Mouse (Mus musculus): Measurements from ENCODE around the gene Cyp2ab1. TPM values are rescaled to one million over a fixed set of nuclear protein-coding genes. Genes with fewer than 3 reads are reported as not detected.

Gene Cyp2ab1
- polyA plus RNA-seq, 1 experiment from 2014 or later = not detected

DNA sequence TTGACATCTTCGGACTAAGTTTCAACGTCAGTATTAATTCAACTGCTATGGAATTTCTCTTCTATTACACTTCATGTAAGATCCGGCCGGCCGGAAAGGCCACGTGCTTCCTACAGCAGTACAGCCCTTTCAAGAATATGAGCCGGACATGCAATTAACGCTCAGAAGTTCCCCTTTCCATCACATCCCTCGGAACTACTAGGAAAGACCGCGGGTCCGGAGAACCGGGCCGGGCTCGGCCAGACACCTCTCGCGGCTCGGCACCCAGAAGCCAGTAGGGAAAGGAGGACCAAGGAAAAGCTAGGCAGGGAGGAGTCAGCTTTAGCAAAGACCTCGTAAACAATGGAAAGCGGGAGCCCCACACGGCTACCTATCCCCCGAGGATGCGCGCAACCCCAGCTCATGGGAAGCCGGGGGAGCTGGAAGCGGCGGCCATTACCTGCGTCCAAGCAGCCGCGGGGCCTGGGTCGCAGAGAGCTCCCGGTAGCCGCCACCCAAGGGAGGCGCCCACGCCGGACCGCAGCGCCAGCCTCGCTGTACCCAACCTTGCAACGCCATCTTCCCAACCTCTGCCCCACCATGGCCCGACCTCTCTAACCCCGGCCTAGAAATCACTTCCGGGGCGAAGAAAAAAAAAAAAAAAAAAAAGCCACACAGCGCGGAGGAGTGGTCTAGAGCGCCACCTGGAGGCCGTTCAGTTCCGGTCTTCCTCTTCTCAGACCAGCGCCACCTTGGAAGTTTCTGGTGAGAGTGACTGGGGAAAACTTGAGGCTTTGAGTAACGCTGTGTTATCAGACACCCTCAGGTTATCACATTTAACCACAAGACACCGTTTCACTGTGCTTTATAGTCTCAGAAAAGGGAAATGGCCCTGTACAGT is 23.2 kb downstream of the Cyp2ab1 start, which contains the start of gene Parl:
Gene Parl, minus strand, starts transcription at position 618 of the 880 bp plus-strand sequence.
- Histone ChIP-seq H3K27ac (ENCODE audit: low read length) (peak within 1 kb of the TSS; percentile 69; the same call in 1 of the 2 replicates), H3K4me1 (ENCODE audit: control insufficient read depth, insufficient read depth, low read length) (peaks cover 15% of the 10 kb centered on the region), H3K9ac (ENCODE audit: low read depth, low read length) (peak within 1 kb of the TSS; percentile 84), H3K9me3 (replicated peaks; ENCODE audit: control insufficient read depth, low read length, poor library complexity, severe bottlenecking) (no peaks in the 10 kb centered on the region), H3K36me3 (ENCODE audit: control insufficient read depth, insufficient read depth, low read length) (no peaks in the 10 kb centered on the region), H3K4me3 (ENCODE audit: low read depth, low read length) (peak within 1 kb of the TSS; percentile 94), H3K27me3 (ENCODE audit: control insufficient read depth, insufficient read depth, low read depth, low read length) (no peaks in the 10 kb centered on the region), H3K4me2 (ENCODE audit: low read length) (peak within 1 kb of the TSS; percentile 94)
- ATAC-seq = peak; percentile 95
- under 1% methylated on average over 52 of the region's 52 CpGs for WGBS

DNA sequence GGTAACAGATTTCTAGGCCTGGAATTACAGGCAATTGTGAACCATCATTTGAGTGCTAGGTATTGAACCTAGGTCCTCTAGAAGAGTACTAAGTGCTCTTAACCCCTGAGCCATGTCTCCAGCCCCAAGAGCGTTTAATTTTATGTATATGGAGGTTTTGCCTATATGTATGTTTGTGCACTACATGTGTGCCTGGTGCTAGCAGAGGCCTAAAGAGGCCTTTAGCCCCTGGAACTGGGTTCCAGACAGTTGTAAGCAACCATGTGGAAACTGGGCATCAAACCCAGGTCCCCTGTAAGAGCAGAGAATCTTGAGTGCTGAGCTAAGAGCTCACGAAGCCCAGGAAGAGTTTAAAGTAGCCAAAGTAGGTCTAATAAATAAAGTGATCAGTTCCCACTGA is 25.1 kb downstream of the Cyp2ab1 start:
- Histone ChIP-seq H3K9me3 (replicated peaks; ENCODE audit: control insufficient read depth, low read length, poor library complexity, severe bottlenecking) (no peaks in the 10 kb centered on the region), H3K27me3 (ENCODE audit: control insufficient read depth, insufficient read depth, low read depth, low read length) (no peaks in the 10 kb centered on the region), H3K27ac (ENCODE audit: low read length) (no peak overlapping the region), H3K36me3 (ENCODE audit: control insufficient read depth, insufficient read depth, low read length) (peaks cover 4% of the 10 kb centered on the region), H3K9ac (ENCODE audit: low read depth, low read length) (no peak overlapping the region), H3K4me3 (ENCODE audit: low read depth, low read length) (no peak overlapping the region), H3K4me1 (ENCODE audit: control insufficient read depth, insufficient read depth, low read length) (peaks cover 15% of the 10 kb centered on the region), H3K4me2 (ENCODE audit: low read length) (no peak overlapping the region; the same call in 1 of the 2 replicates)
- WGBS = 93% methylated on average over 2 of the region's 2 CpGs
- no peak for ATAC-seq

DNA sequence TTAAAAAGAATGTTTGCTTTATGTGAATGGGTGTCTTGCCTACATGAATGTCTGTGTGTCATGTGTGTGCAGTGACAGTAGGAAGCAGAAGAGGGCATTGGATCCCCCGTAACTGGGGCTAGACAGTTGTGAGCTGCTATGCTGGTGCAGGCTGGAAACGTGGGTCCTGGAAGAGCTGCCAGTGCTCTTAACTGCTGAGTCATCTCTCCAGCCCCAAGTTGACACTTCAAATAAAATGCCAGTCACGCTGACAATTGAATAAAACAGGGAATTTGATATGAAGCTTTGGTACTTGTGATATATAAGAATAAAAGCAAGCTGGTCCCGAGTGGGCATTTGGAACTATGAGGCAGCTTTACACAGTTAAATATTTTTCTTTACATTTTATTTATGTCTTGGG is 45.0 kb downstream of the Cyp2ab1 start:
- no peak overlapping the region for H3K4me2 ChIP-seq (ENCODE audit: low read length)
- no peaks in the 10 kb centered on the region for H3K9me3 ChIP-seq (replicated peaks; ENCODE audit: control insufficient read depth, low read length, poor library complexity, severe bottlenecking)
- no peak for ATAC-seq
- H3K4me3 ChIP-seq (ENCODE audit: low read depth, low read length) = no peak overlapping the region
- WGBS = 84% methylated on average over 4 of the region's 4 CpGs
- no peaks in the 10 kb centered on the region for H3K4me1 ChIP-seq (ENCODE audit: control insufficient read depth, insufficient read depth, low read length)
- H3K36me3 ChIP-seq (ENCODE audit: control insufficient read depth, insufficient read depth, low read length) = peaks cover 21% of the 10 kb centered on the region
- H3K9ac ChIP-seq (ENCODE audit: low read depth, low read length) = no peak overlapping the region
- no peak overlapping the region for H3K27ac ChIP-seq (ENCODE audit: low read length)
- no peaks in the 10 kb centered on the region for H3K27me3 ChIP-seq (ENCODE audit: control insufficient read depth, insufficient read depth, low read depth, low read length)

DNA sequence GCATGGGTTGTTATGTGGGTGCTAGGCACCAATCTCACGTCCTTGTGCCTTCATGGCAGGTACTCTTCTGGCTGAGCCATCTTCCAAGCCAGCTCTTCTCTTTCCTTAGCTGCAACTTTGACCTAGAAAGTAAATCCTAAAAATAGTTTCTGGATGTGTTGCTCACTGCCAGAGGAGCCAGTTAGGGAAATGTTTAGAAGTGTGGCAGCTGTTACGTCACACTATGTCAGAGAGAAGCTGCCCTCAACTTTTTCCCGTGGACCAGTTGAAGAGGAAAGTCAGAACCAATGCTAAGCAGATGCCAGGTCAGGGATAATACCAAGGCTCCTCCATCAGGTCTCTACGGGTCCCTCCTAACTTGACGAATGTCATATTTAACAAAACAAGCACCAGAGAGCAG is 45.8 kb downstream of the Cyp2ab1 start:
- Histone ChIP-seq H3K27me3 (ENCODE audit: control insufficient read depth, insufficient read depth, low read depth, low read length) (no peaks in the 10 kb centered on the region), H3K4me1 (ENCODE audit: control insufficient read depth, insufficient read depth, low read length) (no peaks in the 10 kb centered on the region), H3K36me3 (ENCODE audit: control insufficient read depth, insufficient read depth, low read length) (peaks cover 21% of the 10 kb centered on the region), H3K4me3 (ENCODE audit: low read depth, low read length) (no peak overlapping the region), H3K4me2 (ENCODE audit: low read length) (no peak overlapping the region), H3K9ac (ENCODE audit: low read depth, low read length) (no peak overlapping the region), H3K27ac (ENCODE audit: low read length) (no peak overlapping the region), H3K9me3 (replicated peaks; ENCODE audit: control insufficient read depth, low read length, poor library complexity, severe bottlenecking) (no peaks in the 10 kb centered on the region)
- ATAC-seq = no peak
- 94% methylated on average over 5 of the region's 5 CpGs for WGBS

DNA sequence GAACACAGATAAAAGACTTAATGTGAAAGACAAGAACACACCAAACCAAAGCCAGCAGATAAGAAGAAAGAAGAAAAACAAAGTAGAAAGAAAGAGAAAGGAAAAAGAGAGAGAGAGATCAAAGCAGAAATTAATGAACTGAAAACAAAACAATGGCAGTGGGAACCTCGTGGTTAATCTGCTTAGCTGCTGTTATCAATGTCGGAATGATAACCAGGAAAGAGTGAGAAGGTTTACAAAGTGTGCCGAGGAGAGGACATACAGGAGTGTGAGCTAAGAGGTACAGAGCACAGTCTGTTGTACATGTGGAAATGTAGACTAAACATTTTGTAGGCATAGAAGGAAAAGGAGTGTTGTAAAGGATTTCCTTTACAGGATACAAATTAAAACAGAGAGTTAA is 52.2 kb downstream of the Cyp2ab1 start:
- no peaks in the 10 kb centered on the region for H3K36me3 ChIP-seq (ENCODE audit: control insufficient read depth, insufficient read depth, low read length)
- no peak overlapping the region for H3K9ac ChIP-seq (ENCODE audit: low read depth, low read length)
- no peak overlapping the region for H3K27ac ChIP-seq (ENCODE audit: low read length)
- 13% methylated on average over 3 of the region's 3 CpGs for WGBS
- H3K4me1 ChIP-seq (ENCODE audit: control insufficient read depth, insufficient read depth, low read length) = no peaks in the 10 kb centered on the region
- no peak for ATAC-seq
- no peaks in the 10 kb centered on the region for H3K27me3 ChIP-seq (ENCODE audit: control insufficient read depth, insufficient read depth, low read depth, low read length)
- H3K9me3 ChIP-seq (replicated peaks; ENCODE audit: control insufficient read depth, low read length, poor library complexity, severe bottlenecking) = no peaks in the 10 kb centered on the region
- no peak overlapping the region for H3K4me3 ChIP-seq (ENCODE audit: low read depth, low read length)
- no peak overlapping the region for H3K4me2 ChIP-seq (ENCODE audit: low read length)

DNA sequence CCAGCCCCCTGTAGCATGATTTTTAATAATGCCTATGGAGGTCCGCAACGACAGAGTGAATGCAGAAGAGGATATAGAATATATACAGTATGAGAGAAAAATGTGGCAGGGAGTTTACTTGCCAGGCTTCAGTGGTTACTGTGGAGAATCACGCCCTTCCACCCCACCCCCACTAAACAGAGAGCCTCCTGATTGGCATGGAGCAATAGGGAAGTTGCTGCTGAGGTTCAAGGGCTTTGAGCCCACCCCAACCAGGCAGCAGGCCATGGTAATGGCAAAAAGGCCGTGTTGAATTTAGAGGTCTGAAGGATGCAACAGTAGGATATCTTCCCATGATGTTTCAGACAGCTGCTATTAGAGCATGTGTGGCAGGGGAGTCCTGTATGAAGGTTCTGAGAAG is 53.9 kb downstream of the Cyp2ab1 start:
- Histone ChIP-seq H3K36me3 (ENCODE audit: control insufficient read depth, insufficient read depth, low read length) (no peaks in the 10 kb centered on the region), H3K4me3 (ENCODE audit: low read depth, low read length) (no peak overlapping the region), H3K4me1 (ENCODE audit: control insufficient read depth, insufficient read depth, low read length) (no peaks in the 10 kb centered on the region), H3K27ac (ENCODE audit: low read length) (no peak overlapping the region), H3K9me3 (replicated peaks; ENCODE audit: control insufficient read depth, low read length, poor library complexity, severe bottlenecking) (no peaks in the 10 kb centered on the region), H3K27me3 (ENCODE audit: control insufficient read depth, insufficient read depth, low read depth, low read length) (no peaks in the 10 kb centered on the region), H3K4me2 (ENCODE audit: low read length) (no peak overlapping the region), H3K9ac (ENCODE audit: low read depth, low read length) (no peak overlapping the region)
- WGBS = 82% methylated on average over 4 of the region's 4 CpGs
- ATAC-seq = no peak

DNA sequence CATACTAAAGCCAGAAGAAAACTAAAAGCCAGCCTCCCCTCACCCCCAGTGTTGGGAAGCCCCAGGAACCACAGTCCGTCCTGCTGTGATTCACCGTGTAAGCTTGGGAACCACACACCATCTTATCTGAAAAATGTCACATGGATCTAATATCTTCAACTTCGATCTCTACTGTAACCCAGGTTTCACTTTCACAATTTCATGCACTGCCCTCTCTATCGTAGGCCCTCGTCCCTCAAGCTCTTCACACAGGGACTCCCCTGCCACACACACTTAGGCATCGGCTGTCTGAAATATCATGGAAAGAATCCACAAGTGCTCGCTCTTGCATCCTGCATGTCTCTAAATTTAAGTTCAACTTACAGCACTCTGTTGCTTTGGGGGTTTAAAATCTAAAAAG is 60.1 kb downstream of the Cyp2ab1 start:
- 81% methylated on average over 7 of the region's 7 CpGs for WGBS
- Histone ChIP-seq H3K9me3 (replicated peaks; ENCODE audit: control insufficient read depth, low read length, poor library complexity, severe bottlenecking) (no peaks in the 10 kb centered on the region), H3K4me1 (ENCODE audit: control insufficient read depth, insufficient read depth, low read length) (no peaks in the 10 kb centered on the region)

More for the DNA sequence above, 60.1 kb downstream of the Cyp2ab1 start:
- H3K4me3 ChIP-seq (ENCODE audit: low read depth, low read length) = no peak overlapping the region
- H3K27ac ChIP-seq (ENCODE audit: low read length) = no peak overlapping the region
- no peak overlapping the region for H3K4me2 ChIP-seq (ENCODE audit: low read length)
- H3K36me3 ChIP-seq (ENCODE audit: control insufficient read depth, insufficient read depth, low read length) = no peaks in the 10 kb centered on the region
- no peaks in the 10 kb centered on the region for H3K27me3 ChIP-seq (ENCODE audit: control insufficient read depth, insufficient read depth, low read depth, low read length)
- no peak overlapping the region for H3K9ac ChIP-seq (ENCODE audit: low read depth, low read length)
- ATAC-seq = no peak

Other genes with a start within 250 kb of the Cyp2ab1 start
- gene Klhl24, start 227.9 kb downstream of the Cyp2ab1 start, polyA plus RNA-seq (2015; fragmentation: Nextera tagmentation; extraction: Ambion mirVana) = 48.3 and 55.1 TPM in 2 replicates
- 18.6 and 21.8 TPM in 2 replicates for gene Yeats2, start 184.3 kb downstream of the Cyp2ab1 start, polyA plus RNA-seq (2015; fragmentation: Nextera tagmentation; extraction: Ambion mirVana)
- 5.4 and 6.3 TPM in 2 replicates for gene Map6d1, start 84.0 kb downstream of the Cyp2ab1 start, polyA plus RNA-seq (2015; fragmentation: Nextera tagmentation; extraction: Ambion mirVana)
- gene Parl, start 23.0 kb downstream of the Cyp2ab1 start, polyA plus RNA-seq (2015; fragmentation: Nextera tagmentation; extraction: Ambion mirVana) = 76.3 and 81.9 TPM in 2 replicates
- gene Abcc5, start 101.0 kb upstream of the Cyp2ab1 start, polyA plus RNA-seq (2015; fragmentation: Nextera tagmentation; extraction: Ambion mirVana) = 168 and 180 TPM in 2 replicates
- gene Eif2b5, start 173.4 kb upstream of the Cyp2ab1 start, polyA plus RNA-seq (2015; fragmentation: Nextera tagmentation; extraction: Ambion mirVana) = 95.0 and 97.1 TPM in 2 replicates
- gene Dvl3, start 191.6 kb upstream of the Cyp2ab1 start, polyA plus RNA-seq (2015; fragmentation: Nextera tagmentation; extraction: Ambion mirVana) = 36.2 and 38.0 TPM in 2 replicates
- gene Ap2m1, start 210.1 kb upstream of the Cyp2ab1 start, polyA plus RNA-seq (2015; fragmentation: Nextera tagmentation; extraction: Ambion mirVana) = 1,379 and 1,416 TPM in 2 replicates
- 80.9 and 95.7 TPM in 2 replicates for gene Abcf3, start 223.2 kb upstream of the Cyp2ab1 start, polyA plus RNA-seq (2015; fragmentation: Nextera tagmentation; extraction: Ambion mirVana)

All from midbrain, embryonic 16.5 days (tissue).